ENCODE assay signal across 19 mouse cellular contexts in genomic region chr4:69761841-69762240, GRCm38 (mm10).
DNase-seq lines count a peak whose midpoint lies in the region; ATAC-seq and TF ChIP-seq lines count a peak whose summit lies in the region.
"Had no signal": no experiment of that assay in that cellular context is flagged by ENCODE, and none has a peak within 500 bp of the region (broad histone marks: within the 10 kb centered on the region; RNA-seq: fewer than 3 reads in every experiment).

No protein-coding gene starts in this region.

- peaks cover 5% of the 10 kb centered on the region for H3K4me1 ChIP-seq in cortical plate, adult 2 months (ENCODE audit: control insufficient read depth, insufficient read depth, low read length)
- H3K4me1 ChIP-seq: embryonic facial prominence, embryonic 10.5 days; forebrain, embryonic 13.5 days; hindbrain, embryonic 10.5 days had no signal

- 0 out of 2 replicates have a peak overlapping the region, but pooled peaks have one; percentile 84 for H3K27ac ChIP-seq in cortical plate, adult 2 months (ENCODE audit: insufficient read depth, low read length)
- H3K27ac ChIP-seq: embryonic facial prominence, embryonic 10.5 days; forebrain, embryonic 13.5 days; heart, adult 2 months; hindbrain, embryonic 10.5 days; hindbrain, embryonic 14.5 days had no signal

- ATAC-seq in cerebellum, adult (ENCODE audit: insufficient number of reproducible peaks, low FRiP score, low TSS enrichment): no peak
- ATAC-seq: forebrain, embryonic 13.5 days; forebrain, postnatal 0 days had no signal

- H3K4me3 ChIP-seq in cortical plate, adult 2 months (ENCODE audit: insufficient read depth, low read length): no peak overlapping the region
- H3K4me3 ChIP-seq: embryonic facial prominence, embryonic 10.5 days; forebrain, embryonic 13.5 days; heart, adult 2 months; hindbrain, embryonic 10.5 days had no signal

- peak; percentile 63 to 64 for DNase-seq in frontal cortex, adult 2 months (ENCODE audit: extremely low spot score in 1 of 2, low spot score in 1 of 2)
- no peak for DNase-seq in frontal cortex, postnatal 10 days (ENCODE audit: low spot score in 2 of 2)
- DNase-seq in right cerebral cortex, adult 18-20 months: peak; percentile 55
- no peak for DNase-seq in right cerebral cortex, postnatal 4 days
- DNase-seq in right cerebral cortex, postnatal 36 days (ENCODE audit: low spot score in 2 of 2): peak; percentile 18 to 65
- DNase-seq in thymus, postnatal 0 days (ENCODE audit: low spot score): no peak
- DNase-seq: adrenal gland, postnatal 10 days; cerebellum, adult 18-20 months; cerebellum, adult 9-11 months; cerebellum, postnatal 36 days; forebrain, postnatal 0 days; gastrocnemius, postnatal 14 days; heart, adult 2 months had no signal

- TF ChIP-seq POLR2A in cortical plate, adult 2 months (IDR thresholded peaks at IDR 0.05; ENCODE audit: extremely low read depth, insufficient read depth, low read length): no peak

- TF ChIP-seq CTCF in cortical plate, adult 2 months (IDR thresholded peaks at IDR 0.05; ENCODE audit: extremely low read depth, insufficient read depth, low read length): no peak

Comparison
In these comparisons a context has a peak if more than half of its experiments do, and no peak if none do; other contexts are left out.
1. DNase-seq: peak in frontal cortex, adult 2 months (2 of 2), right cerebral cortex, adult 18-20 months (single experiment) and right cerebral cortex, postnatal 36 days (2 of 2); none in frontal cortex, postnatal 10 days (0 of 2), right cerebral cortex, postnatal 4 days (single experiment) and thymus, postnatal 0 days (single experiment).